Mouse (Mus musculus) erythroblast, embryonic 14.5 days (primary cell): ENCODE measurements around the gene Smyd3. TPM values are rescaled to one million over a fixed set of nuclear protein-coding genes. Genes with fewer than 3 reads are reported as not detected.

Source experiments
- H3K27me3 ChIP-seq: 2 replicates; pipeline ENCODE4 v1.6.1; 2012; ENCODE audit warnings: inconsistent platforms; ENCODE audit not compliant: control insufficient read depth
- H3K36me3 ChIP-seq: 2 replicates; pipeline ENCODE4 v1.6.1; 2012; ENCODE audit warnings: mild to moderate bottlenecking, inconsistent platforms; ENCODE audit not compliant: control insufficient read depth
- H3K4me1 ChIP-seq: 2 replicates; pipeline ENCODE4 v1.6.1; 2012; ENCODE audit warnings: inconsistent platforms; ENCODE audit not compliant: control insufficient read depth
- H3K4me3 ChIP-seq: replicated peaks from 2 replicates; pipeline ENCODE3; 2012; ENCODE audit warnings: moderate library complexity, mild to moderate bottlenecking, inconsistent platforms
- H3K9me3 ChIP-seq: 2 replicates; pipeline ENCODE4 v1.6.1; 2012; ENCODE audit warnings: low read length, inconsistent platforms, mixed read lengths; ENCODE audit not compliant: control insufficient read depth
- GATA1 ChIP-seq: IDR thresholded peaks from 2 replicates; pipeline ENCODE4 v1.6.1; 2012; ENCODE audit warnings: low read length, inconsistent platforms, mixed read lengths
- TAL1 ChIP-seq: IDR thresholded peaks from 3 replicates; pipeline ENCODE4 v1.6.1; 2012; ENCODE audit warnings: low read length, inconsistent platforms, mixed read lengths
- polyA plus RNA-seq: library from polyadenylated mRNA; stranded (reverse); fragments of >175 nt; gene quantifications from 2 replicates; pipeline ENCODE4 v1.2.3, GENCODE M21; 2012

The Smyd3 gene
- polyA plus RNA-seq, 1 experiment, result 0.09 TPM

DNA sequence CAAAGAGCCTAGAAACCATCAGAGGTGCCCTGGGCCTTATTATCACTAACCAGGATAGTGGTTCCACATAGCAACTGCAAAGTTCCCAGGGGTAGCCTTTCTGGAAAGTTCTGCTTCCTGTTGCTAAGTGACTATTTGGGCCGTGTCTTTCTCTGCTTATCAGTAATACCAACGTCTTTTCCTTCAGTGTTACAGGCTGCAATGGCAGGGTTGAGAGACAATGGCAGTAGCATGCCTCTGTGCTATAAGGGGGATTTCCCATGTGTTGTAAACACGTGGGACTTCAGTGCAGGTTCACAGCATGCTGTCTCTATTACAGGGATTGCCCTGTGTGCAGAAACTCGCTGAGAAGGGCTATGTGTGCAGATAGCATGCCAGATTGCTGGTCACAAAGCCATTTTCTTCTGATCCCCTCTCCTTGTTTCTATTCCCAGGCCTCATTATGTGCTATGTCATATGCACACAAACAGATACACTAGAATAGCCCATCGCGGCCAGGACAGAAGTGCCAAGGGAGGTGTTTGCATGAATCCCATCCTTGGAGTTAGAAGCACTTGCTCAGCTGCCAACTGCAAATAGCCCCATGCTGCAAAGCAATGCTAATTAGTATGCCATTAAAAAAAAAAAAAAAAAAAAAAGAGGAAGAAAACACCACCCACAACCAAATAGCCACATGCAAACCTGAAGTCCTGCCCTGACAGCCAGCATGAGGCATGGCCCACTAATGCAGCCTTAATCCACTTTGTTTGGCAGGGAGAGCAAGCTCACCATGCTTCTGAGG lies 604.7 kb downstream of the Smyd3 start:
- H3K4me3 ChIP-seq, result no peak overlapping the region
- peaks cover 12% of the 10 kb centered on the region for H3K27me3 ChIP-seq

GRCm38 (mm10) chr1:178910951-178911350 lies 606.9 kb downstream of the Smyd3 start:
- H3K9me3 ChIP-seq, result no peaks in the 10 kb centered on the region
- H3K36me3 ChIP-seq, result no peaks in the 10 kb centered on the region
- no peak overlapping the region for H3K4me3 ChIP-seq
- H3K4me1 ChIP-seq, result no peaks in the 10 kb centered on the region
- no peaks in the 10 kb centered on the region for H3K27me3 ChIP-seq
- TF ChIP-seq TAL1 (no peak), GATA1 (no peak)

More for the DNA sequence above, 604.7 kb downstream of the Smyd3 start:
- Histone ChIP-seq H3K4me1 (no peaks in the 10 kb centered on the region), H3K36me3 (no peaks in the 10 kb centered on the region), H3K9me3 (no peaks in the 10 kb centered on the region)
- TF ChIP-seq TAL1 (no peak), GATA1 (no peak)

Other genes with a start within 250 kb of the Smyd3 start
- gene Tfb2m, start 28.2 kb upstream of the Smyd3 start, polyA plus RNA-seq, result 0.23 and 0.32 TPM in 2 replicates
- 1.3 and 1.8 TPM in 2 replicates for gene Cnst, start 28.3 kb upstream of the Smyd3 start, polyA plus RNA-seq
- gene Sccpdh, start 150.2 kb upstream of the Smyd3 start, polyA plus RNA-seq, result not detected in 2 replicates
- gene Kif28, start 227.2 kb upstream of the Smyd3 start, polyA plus RNA-seq, result not detected in 2 replicates